Mouse (Mus musculus): ENCODE data around the gene Bach2. TPM values are rescaled to one million over a fixed set of nuclear protein-coding genes. Genes with fewer than 3 reads are reported as not detected.

Bach2 gene
- polyA plus RNA-seq, 1 experiment from 2014 or later, result 1.8 TPM

DNA sequence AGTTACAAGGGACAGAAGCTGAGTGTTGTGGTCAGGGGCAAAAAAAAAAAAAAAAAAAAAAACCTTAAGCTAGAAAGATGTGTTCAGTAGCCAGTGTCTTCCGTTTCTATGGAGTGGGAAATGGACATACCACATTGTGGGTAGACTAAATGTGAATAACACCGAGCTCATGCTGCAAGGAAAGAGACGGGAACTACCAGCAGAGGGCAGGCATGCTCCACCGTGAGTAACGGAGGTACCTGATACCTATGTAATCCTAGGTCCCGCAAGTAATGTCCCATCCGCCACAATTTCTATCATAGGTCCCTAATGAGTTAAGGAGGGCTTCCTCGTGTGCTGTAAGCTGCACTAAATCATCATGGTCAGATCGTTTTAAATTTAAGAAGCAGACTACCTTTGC is 348.0 kb downstream of the Bach2 start:
- Histone ChIP-seq H3K36me3 (no peaks in the 10 kb centered on the region), H3K27me3 (replicated peaks) (no peaks in the 10 kb centered on the region), H3K27ac (no peak overlapping the region), H3K4me1 (peaks cover 3% of the 10 kb centered on the region; the same call in 1 of the 2 replicates), H3K4me2 (no peak overlapping the region), H3K9me3 (replicated peaks) (no peaks in the 10 kb centered on the region), H3K4me3 (no peak overlapping the region), H3K9ac (no peak overlapping the region)
- ATAC-seq, result no peak
- WGBS (ENCODE audit: insufficient replicate concordance), result 6% methylated on average over 9 of the region's 9 CpGs

DNA sequence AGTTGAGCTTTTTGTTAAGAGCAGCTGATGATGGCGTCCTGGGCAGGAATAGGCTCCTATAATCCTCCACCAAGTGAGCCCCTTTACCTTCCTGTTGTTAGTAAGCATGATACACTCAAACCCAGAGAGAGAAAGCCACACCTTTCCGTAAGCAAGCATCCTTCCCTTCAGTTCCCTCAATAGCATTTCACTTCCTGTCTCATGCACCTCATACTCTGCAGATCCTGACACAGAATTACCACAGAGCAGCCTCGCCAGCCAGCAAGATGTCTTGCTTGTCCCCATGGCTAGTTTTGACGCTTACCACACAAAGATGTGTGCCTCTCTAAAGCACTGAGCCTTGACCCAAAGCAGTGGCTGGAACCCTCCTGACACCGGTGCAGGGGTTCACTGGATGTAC is 348.9 kb downstream of the Bach2 start:
- H3K27me3 ChIP-seq (replicated peaks), result no peaks in the 10 kb centered on the region
- H3K4me3 ChIP-seq, result no peak overlapping the region
- no peak overlapping the region for H3K9ac ChIP-seq
- no peak overlapping the region for H3K27ac ChIP-seq
- 56% methylated on average over 5 of the region's 5 CpGs for WGBS (ENCODE audit: insufficient replicate concordance)
- H3K4me1 ChIP-seq, result peaks cover 3% of the 10 kb centered on the region; the same call in 1 of the 2 replicates
- ATAC-seq, result no peak
- no peaks in the 10 kb centered on the region for H3K36me3 ChIP-seq
- no peaks in the 10 kb centered on the region for H3K9me3 ChIP-seq (replicated peaks)
- no peak overlapping the region for H3K4me2 ChIP-seq

DNA sequence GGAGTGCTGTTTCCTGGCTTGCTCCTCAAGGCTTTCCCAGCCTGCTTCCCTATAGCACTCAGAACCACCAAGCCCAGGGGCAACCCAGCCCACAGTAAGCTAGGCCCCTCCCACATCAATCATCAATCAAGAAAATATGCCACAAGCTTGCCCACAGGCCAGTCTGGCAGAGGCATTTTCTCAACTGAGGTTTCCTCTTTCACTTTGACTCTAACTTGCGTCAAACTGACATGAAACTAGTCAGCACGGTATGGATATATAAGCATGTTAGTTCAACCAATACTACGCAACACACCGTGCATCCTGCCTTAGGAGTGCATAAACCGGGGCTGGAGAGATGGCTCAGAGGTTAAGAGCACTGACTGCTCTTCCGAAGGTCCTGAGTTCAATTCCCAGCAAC is 349.6 kb downstream of the Bach2 start:
- no peaks in the 10 kb centered on the region for H3K27me3 ChIP-seq (replicated peaks)
- H3K9ac ChIP-seq, result no peak overlapping the region
- no peak overlapping the region for H3K4me3 ChIP-seq
- peaks cover 3% of the 10 kb centered on the region; the same call in 1 of the 2 replicates for H3K4me1 ChIP-seq
- no peak overlapping the region for H3K4me2 ChIP-seq
- no peak for ATAC-seq
- no peaks in the 10 kb centered on the region for H3K9me3 ChIP-seq (replicated peaks)
- no peaks in the 10 kb centered on the region for H3K36me3 ChIP-seq
- 58% methylated on average over 6 of the region's 6 CpGs for WGBS (ENCODE audit: insufficient replicate concordance)
- no peak overlapping the region for H3K27ac ChIP-seq

DNA sequence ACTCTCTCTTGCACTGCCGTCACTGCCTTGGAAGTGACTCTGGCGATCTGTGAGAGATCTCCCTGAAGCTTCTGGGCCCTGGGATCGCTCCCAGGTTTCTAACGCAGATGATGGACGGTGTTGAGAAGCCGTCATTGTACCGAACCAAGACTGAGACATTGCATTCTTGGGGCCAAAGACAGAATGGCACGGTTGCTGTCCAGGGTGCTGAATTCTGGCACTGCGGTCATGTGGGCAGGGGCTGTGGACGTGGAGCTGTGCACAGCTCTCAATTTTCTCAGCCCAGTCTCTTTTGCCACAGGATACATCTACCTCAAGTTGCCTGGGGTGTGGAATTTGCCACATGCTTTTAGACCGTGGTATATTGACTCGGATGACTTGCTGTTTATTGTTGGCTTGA is 362.5 kb downstream of the Bach2 start:
- H3K4me1 ChIP-seq, result no peaks in the 10 kb centered on the region
- WGBS (ENCODE audit: insufficient replicate concordance), result 24% methylated on average over 12 of the region's 12 CpGs
- no peak overlapping the region for H3K9ac ChIP-seq
- no peak for ATAC-seq
- H3K27ac ChIP-seq, result no peak overlapping the region
- no peaks in the 10 kb centered on the region for H3K27me3 ChIP-seq (replicated peaks)
- no peak overlapping the region for H3K4me3 ChIP-seq
- no peaks in the 10 kb centered on the region for H3K9me3 ChIP-seq (replicated peaks)
- no peak overlapping the region for H3K4me2 ChIP-seq
- no peaks in the 10 kb centered on the region for H3K36me3 ChIP-seq

DNA sequence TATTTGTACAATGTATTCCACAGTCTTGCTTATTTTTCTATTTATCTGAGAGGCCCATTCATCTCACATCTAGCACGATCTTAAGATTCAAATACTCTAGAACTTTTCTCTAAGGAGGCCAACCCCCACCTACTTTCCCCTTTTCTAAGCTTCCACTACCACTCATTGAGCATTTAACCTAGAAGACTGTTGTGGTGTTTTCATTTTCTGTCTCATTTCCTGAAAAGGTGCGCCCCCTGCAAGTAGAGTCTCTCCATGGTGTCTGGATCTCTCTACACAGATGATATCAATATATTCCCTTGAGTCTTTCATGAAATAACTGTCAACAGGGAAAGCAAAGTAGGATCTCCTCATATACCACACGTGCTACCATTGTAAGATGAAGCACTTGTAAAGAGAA is 364.1 kb downstream of the Bach2 start, which contains the start of gene Gja10:
Gja10 (minus strand) TSS at position 101 of the 400 bp plus-strand sequence.
- Histone ChIP-seq H3K4me2 (no peak within 1 kb of the TSS), H3K36me3 (no peaks in the 10 kb centered on the region), H3K4me3 (no peak within 1 kb of the TSS), H3K9ac (no peak within 1 kb of the TSS), H3K9me3 (replicated peaks) (no peaks in the 10 kb centered on the region), H3K4me1 (no peaks in the 10 kb centered on the region), H3K27ac (no peak within 1 kb of the TSS), H3K27me3 (replicated peaks) (no peaks in the 10 kb centered on the region)
- ATAC-seq, result no peak
- WGBS (ENCODE audit: insufficient replicate concordance), result 39% methylated on average over 3 of the region's 3 CpGs

DNA sequence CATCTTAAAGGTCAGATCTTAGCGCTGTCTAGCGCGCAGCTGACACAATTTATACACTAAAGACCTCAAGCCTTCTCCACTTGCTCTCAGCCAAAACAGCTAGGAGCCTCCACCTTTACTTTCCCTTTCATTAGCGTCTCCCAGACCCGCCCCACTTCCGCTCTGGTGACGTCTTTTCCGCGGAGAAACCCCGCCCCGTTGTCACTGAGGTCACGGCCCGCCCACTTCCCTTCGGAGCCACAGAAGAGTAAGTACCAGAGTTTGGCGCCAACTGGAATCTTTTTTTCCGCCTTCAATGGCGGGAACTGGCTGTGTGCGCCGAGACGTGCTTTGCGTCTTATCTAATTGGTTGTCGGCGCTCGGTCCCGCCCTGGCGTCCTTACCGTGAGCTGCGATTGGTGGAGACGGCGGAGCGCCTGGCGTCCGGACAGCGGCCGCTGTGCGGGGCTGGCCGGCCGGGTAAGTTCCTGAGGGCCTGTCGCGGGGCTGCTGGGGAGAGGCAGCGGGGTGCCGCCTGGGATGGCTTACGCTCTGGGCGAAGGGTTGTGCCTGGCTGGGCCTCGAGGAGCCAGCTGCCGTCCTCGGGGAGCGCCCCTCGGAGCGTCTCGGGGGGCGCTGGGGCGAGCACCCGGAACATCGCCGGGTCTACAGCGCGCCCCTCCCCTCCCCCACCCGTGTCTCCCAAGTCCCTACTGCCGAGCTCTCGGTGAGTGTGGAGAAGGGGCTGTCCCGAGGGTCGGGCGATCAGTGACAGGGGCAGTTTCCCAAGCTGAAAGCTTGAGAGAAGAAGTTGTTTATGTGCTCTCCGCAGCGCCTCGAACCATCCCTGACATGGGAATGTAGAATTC is 376.7 kb downstream of the Bach2 start, which contains the start of gene Casp8ap2:
Casp8ap2 (plus strand) TSS at position 418 of the 848 bp plus-strand sequence.
- Histone ChIP-seq H3K36me3 (peaks cover 15% of the 10 kb centered on the region), H3K27ac (peak within 1 kb of the TSS; percentile 86), H3K4me1 (peaks cover 26% of the 10 kb centered on the region), H3K27me3 (replicated peaks) (no peaks in the 10 kb centered on the region), H3K4me2 (peak within 1 kb of the TSS; percentile 78), H3K4me3 (peak within 1 kb of the TSS; percentile 92), H3K9ac (peak within 1 kb of the TSS; percentile 94), H3K9me3 (replicated peaks) (no peaks in the 10 kb centered on the region)
- ATAC-seq, result peak; percentile 98
- under 1% methylated on average over 64 of the region's 67 CpGs for WGBS (ENCODE audit: insufficient replicate concordance)

DNA sequence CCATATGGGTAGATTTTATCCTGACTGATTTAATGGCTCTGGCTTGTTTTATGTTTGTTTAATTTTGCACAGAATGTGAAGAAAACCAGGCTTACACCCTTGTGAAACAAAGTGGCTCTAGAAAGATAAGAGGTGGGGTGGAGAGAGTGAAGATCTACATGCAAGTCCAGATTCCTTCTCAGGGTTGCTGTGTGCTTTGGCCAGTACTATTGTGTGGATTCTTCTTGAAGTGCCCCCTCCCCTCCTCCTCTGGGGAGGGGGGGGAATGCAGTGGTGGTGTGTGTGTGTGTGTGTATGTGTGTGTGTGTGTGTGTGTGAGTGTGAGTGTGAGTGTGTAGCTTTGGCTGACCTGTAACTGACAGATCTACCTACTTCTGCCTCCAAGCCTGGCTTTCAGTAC is 383.0 kb downstream of the Bach2 start:
- H3K36me3 ChIP-seq, result peaks cover 53% of the 10 kb centered on the region
- H3K9me3 ChIP-seq (replicated peaks), result no peaks in the 10 kb centered on the region
- no peaks in the 10 kb centered on the region for H3K27me3 ChIP-seq (replicated peaks)
- no peak overlapping the region for H3K4me3 ChIP-seq
- no peak overlapping the region for H3K4me2 ChIP-seq
- H3K4me1 ChIP-seq, result peaks cover 23% of the 10 kb centered on the region
- ATAC-seq, result no peak
- no peak overlapping the region for H3K27ac ChIP-seq
- H3K9ac ChIP-seq, result no peak overlapping the region
